Mouse (Mus musculus) heart, postnatal 0 days (tissue): ENCODE data around the gene Tmprss11e.

Experiments
- CTCF ChIP-seq: IDR thresholded peaks from 2 replicates; pipeline ENCODE4 v1.5.1; 2016; ENCODE audit warnings: antibody characterized with exemption, control low read depth, low read depth
- EP300 ChIP-seq: IDR thresholded peaks from 2 replicates; pipeline ENCODE4 v1.6.1; 2016; ENCODE audit warnings: antibody characterized with exemption, low read depth

DNA sequence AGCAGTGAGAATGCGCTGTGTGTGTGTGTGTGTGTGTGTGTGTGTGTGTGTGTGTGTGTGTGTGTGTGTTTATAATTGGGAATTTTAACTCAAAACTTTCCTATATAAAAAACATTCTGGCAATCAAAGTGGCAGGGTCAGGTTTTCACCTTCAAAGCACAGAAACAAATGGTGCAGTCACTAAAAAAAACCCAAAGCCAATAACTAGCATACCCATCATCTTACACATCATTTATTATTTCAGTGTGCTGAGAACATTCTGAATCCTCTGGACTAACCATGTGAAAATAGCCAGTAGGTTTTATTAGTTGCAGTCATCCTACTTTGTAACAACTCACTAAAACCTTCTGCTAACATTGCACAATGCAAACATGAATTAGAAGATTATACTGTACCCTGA lies 38.6 kb upstream of the Tmprss11e start:
- no peak for TF ChIP-seq CTCF
- no peak for TF ChIP-seq EP300
